Mouse (Mus musculus) cerebellum, adult 2 months (tissue): ENCODE results near the gene Adgrd1. TPM values are rescaled to one million over a fixed set of nuclear protein-coding genes. Genes with fewer than 3 reads are reported as not detected.

Source experiments
- DNase-seq, 2 experiments: peaks; one replicate each; pipeline ENCODE4 v3.0.0; 2021
- H3K27ac ChIP-seq: fragments of 200-500 bp; 2 replicates; pipeline ENCODE4 v1.5.1; 2012; ENCODE audit warnings: low read length, control low read depth, inconsistent platforms; ENCODE audit not compliant: insufficient read depth
- H3K27me3 ChIP-seq: fragments of 200-500 bp; 2 replicates; pipeline ENCODE4 v1.6.1; 2012; ENCODE audit warnings: inconsistent platforms, mild to moderate bottlenecking, low read length, moderate library complexity; ENCODE audit not compliant: control insufficient read depth, insufficient read depth
- H3K4me1 ChIP-seq: fragments of 200-500 bp; 2 replicates; pipeline ENCODE4 v1.6.1; 2011; ENCODE audit warnings: low read length; ENCODE audit not compliant: control insufficient read depth, insufficient read depth
- H3K4me3 ChIP-seq: fragments of 200-500 bp; replicated peaks from 2 replicates; pipeline ENCODE3; 2011; ENCODE audit warnings: mild to moderate bottlenecking, low read depth, low read length, control low read depth; ENCODE audit not compliant: insufficient read depth
- CTCF ChIP-seq: fragments of 200-500 bp; IDR thresholded peaks from 2 replicates; pipeline ENCODE4 v1.5.1; 2011; ENCODE audit warnings: low read depth, mild to moderate bottlenecking, control low read depth, low read length, moderate library complexity, borderline replicate concordance; ENCODE audit not compliant: insufficient read depth
- POLR2A ChIP-seq: fragments of 200-500 bp; IDR thresholded peaks from 2 replicates; pipeline ENCODE4 v1.6.1; 2011; ENCODE audit warnings: low read length, control low read depth, borderline replicate concordance; ENCODE audit not compliant: insufficient read depth
- WGBS: fragments of 180-500 bp; shearing (Covaris S2); methylation state at CpG from one replicate; pipeline ENCODE4 v1.1.7; 2018; 5-methylcytosine and 5-hydroxymethylcytosine counted together
- polyA plus RNA-seq: library from polyadenylated mRNA; depleted of rRNA; stranded (reverse); fragments of >200 nt; gene quantifications from 2 replicates; pipeline ENCODE4 v1.2.3, GENCODE M21; 2012

Adgrd1 gene
- polyA plus RNA-seq, 1 experiment, result 0.34 TPM

GRCm38 (mm10) chr5:129179995-129180714 lies 83.6 kb downstream of the Adgrd1 start:
- no peak overlapping the region for H3K4me3 ChIP-seq
- DNase-seq, result no peak
- no peaks in the 10 kb centered on the region for H3K4me1 ChIP-seq
- TF ChIP-seq POLR2A (no peak), CTCF (no peak)
- 65% methylated on average over 17 of the region's 17 CpGs for WGBS
- no peak overlapping the region for H3K27ac ChIP-seq
- 0 out of 2 replicates have a peak, but pooled peaks cover 3% of the 10 kb centered on the region for H3K27me3 ChIP-seq

GRCm38 (mm10) chr5:129180715-129181228 lies 84.2 kb downstream of the Adgrd1 start:
- WGBS, result 81% methylated on average over 13 of the region's 13 CpGs
- DNase-seq, result no peak

GRCm38 (mm10) chr5:129181450-129181849 lies 84.9 kb downstream of the Adgrd1 start:
- no peak overlapping the region for H3K4me3 ChIP-seq
- 62% methylated on average over 5 of the region's 5 CpGs for WGBS
- TF ChIP-seq CTCF (no peak), POLR2A (no peak)

More at GRCm38 (mm10) chr5:129180715-129181228, 84.2 kb downstream of the Adgrd1 start:
- Histone ChIP-seq H3K27ac (no peak overlapping the region), H3K4me1 (no peaks in the 10 kb centered on the region), H3K27me3 (0 out of 2 replicates have a peak, but pooled peaks cover 3% of the 10 kb centered on the region), H3K4me3 (no peak overlapping the region)
- no peak for TF ChIP-seq CTCF
- TF ChIP-seq POLR2A, result no peak

GRCm38 (mm10) chr5:129182554-129182953 lies 86.0 kb downstream of the Adgrd1 start:
- WGBS, result 46% methylated on average over 8 of the region's 8 CpGs
- Histone ChIP-seq H3K4me3 (no peak overlapping the region), H3K27me3 (0 out of 2 replicates have a peak, but pooled peaks cover 3% of the 10 kb centered on the region), H3K27ac (no peak overlapping the region), H3K4me1 (no peaks in the 10 kb centered on the region)
- DNase-seq, result no peak
- TF ChIP-seq POLR2A, result no peak
- no peak for TF ChIP-seq CTCF

More at GRCm38 (mm10) chr5:129181450-129181849, 84.9 kb downstream of the Adgrd1 start:
- Histone ChIP-seq H3K27ac (no peak overlapping the region), H3K27me3 (0 out of 2 replicates have a peak, but pooled peaks cover 3% of the 10 kb centered on the region), H3K4me1 (no peaks in the 10 kb centered on the region)
- no peak for DNase-seq

- peak; percentile 15 to 49 for DNase-seq
- TF ChIP-seq POLR2A, result no peak
- TF ChIP-seq CTCF, result peak; percentile 48; the same call in 1 of the 2 replicates
- Histone ChIP-seq H3K27me3 (peaks cover 3% of the 10 kb centered on the region; the same call in 1 of the 2 replicates), H3K4me3 (no peak overlapping the region), H3K4me1 (no peaks in the 10 kb centered on the region), H3K27ac (no peak overlapping the region)
- 3% methylated on average over 2 of the region's 2 CpGs for WGBS
Observed at GRCm38 (mm10) chr5:129186260-129186659, 89.7 kb downstream of the Adgrd1 start.

- Histone ChIP-seq H3K4me1 (no peaks in the 10 kb centered on the region), H3K27me3 (peaks cover 3% of the 10 kb centered on the region; the same call in 1 of the 2 replicates), H3K4me3 (no peak overlapping the region), H3K27ac (no peak overlapping the region)
- DNase-seq, result no peak
- TF ChIP-seq CTCF (no peak), POLR2A (no peak)
- WGBS, result 88% methylated on average over 7 of the region's 7 CpGs
Observed at GRCm38 (mm10) chr5:129186926-129187325, 90.4 kb downstream of the Adgrd1 start.

- H3K4me3 ChIP-seq, result no peak overlapping the region
- DNase-seq, result no peak
- H3K4me1 ChIP-seq, result no peaks in the 10 kb centered on the region
- H3K27ac ChIP-seq, result no peak overlapping the region
- no peaks in the 10 kb centered on the region; the same call in 1 of the 2 replicates for H3K27me3 ChIP-seq
- WGBS, result 33% methylated on average over 6 of the region's 6 CpGs
- no peak for TF ChIP-seq POLR2A
- TF ChIP-seq CTCF, result no peak
Observed at GRCm38 (mm10) chr5:129189071-129189470, 92.5 kb downstream of the Adgrd1 start.
